Mouse (Mus musculus) embryonic facial prominence, embryonic 14.5 days (tissue): ENCODE results near the gene Cs. TPM values are rescaled to one million over a fixed set of nuclear protein-coding genes. Genes with fewer than 3 reads are reported as not detected.
A peak's percentile ranks its signal among the peaks of the same experiment; 100 is the strongest.
"Not testable (repeated sequence)": the region's sequence is repeated elsewhere in the genome, so short reads cannot be mapped to it uniquely, and the experiment has no call there.

Experiments
- ATAC-seq: fragments of 200-750 bp; cut with Nextera tagmentation; 2 replicates; pipeline ENCODE4 v1.8.0; 2017; ENCODE audit warnings: low read depth, moderate number of reproducible peaks, moderate TSS enrichment
- DNase-seq: peaks from one replicate; pipeline ENCODE4 v3.0.0-alpha.2; 2015; ENCODE audit warnings: low spot score
- H3K27ac ChIP-seq: fragments of 300-500 bp; sonication (generic); replicated peaks from 2 replicates; pipeline ENCODE4 v1.5.1; 2014; ENCODE audit warnings: low read depth, mild to moderate bottlenecking, low read length, moderate library complexity
- H3K27me3 ChIP-seq: fragments of 300-500 bp; sonication (generic); replicated peaks from 2 replicates; pipeline ENCODE4 v1.6.1; 2014; ENCODE audit warnings: low read length; ENCODE audit not compliant: control insufficient read depth, insufficient read depth
- H3K36me3 ChIP-seq: fragments of 300-500 bp; sonication (generic); 2 replicates; pipeline ENCODE4 v1.6.1; 2014; ENCODE audit warnings: low read length, mixed read lengths; ENCODE audit not compliant: control insufficient read depth, insufficient read depth
- H3K4me1 ChIP-seq: fragments of 300-500 bp; sonication (generic); 2 replicates; pipeline ENCODE4 v1.6.1; 2014; ENCODE audit warnings: antibody characterized with exemption, low read length; ENCODE audit not compliant: control insufficient read depth, insufficient read depth
- H3K4me2 ChIP-seq: fragments of 300-500 bp; sonication (generic); 2 replicates; pipeline ENCODE4 v1.6.1; 2014; ENCODE audit warnings: low read depth, mild to moderate bottlenecking, low read length, moderate library complexity, mixed read lengths
- H3K4me3 ChIP-seq: fragments of 300-500 bp; sonication (generic); 2 replicates; pipeline ENCODE4 v1.5.1; 2014; ENCODE audit warnings: low read depth, mild to moderate bottlenecking, low read length
- H3K9ac ChIP-seq: fragments of 300-500 bp; sonication (generic); 2 replicates; pipeline ENCODE4 v1.6.1; 2014; ENCODE audit warnings: low read depth, mild to moderate bottlenecking, low read length, moderate library complexity, mixed read lengths
- H3K9me3 ChIP-seq: fragments of 300-500 bp; sonication (generic); 2 replicates; pipeline ENCODE4 v1.6.1; 2016; ENCODE audit warnings: low read length; ENCODE audit not compliant: control insufficient read depth
- WGBS: fragments of 180-500 bp; shearing (Covaris S2); extraction: QIAGEN DNeasy Blood & Tissue Kit; methylation state at CpG from one replicate; pipeline ENCODE4 v1.1.7; 2014; 5-methylcytosine and 5-hydroxymethylcytosine counted together
- polyA plus RNA-seq: library from polyadenylated mRNA; unstranded; fragments of >200 nt; fragmentation: Nextera tagmentation; extraction: Ambion mirVana; gene quantifications from 2 replicates; pipeline ENCODE4 v1.2.1, GENCODE M21; 2014

Gene Cs
- polyA plus RNA-seq, 1 experiment from 2014 or later = 201 TPM

- H3K36me3 ChIP-seq = peaks cover 59% of the 10 kb centered on the region
- H3K9me3 ChIP-seq = no peaks in the 10 kb centered on the region
These were observed 14.0 kb upstream of the Cs start for GRCm38 (mm10) chr10:128323516-128323915.

GRCm38 (mm10) chr10:128326825-128327224 lies 10.7 kb upstream of the Cs start:
- H3K36me3 ChIP-seq = peaks cover 47% of the 10 kb centered on the region
- ATAC-seq = no peak

More at GRCm38 (mm10) chr10:128323516-128323915, 14.0 kb upstream of the Cs start:
- peak overlapping the region; percentile 97; the same call in 1 of the 2 replicates for H3K27ac ChIP-seq
- peaks cover 8% of the 10 kb centered on the region for H3K4me1 ChIP-seq
- 74% methylated on average over 8 of the region's 8 CpGs for WGBS
- H3K9ac ChIP-seq = peak overlapping the region; percentile 99
- DNase-seq = no peak
- no peak for ATAC-seq
- no peaks in the 10 kb centered on the region for H3K27me3 ChIP-seq
- peak overlapping the region; percentile 72 for H3K4me2 ChIP-seq
- H3K4me3 ChIP-seq = peak overlapping the region; percentile 74

GRCm38 (mm10) chr10:128327610-128328009 lies 9.9 kb upstream of the Cs start:
- no peak overlapping the region for H3K9ac ChIP-seq
- H3K4me3 ChIP-seq = no peak overlapping the region
- peaks cover 4% of the 10 kb centered on the region for H3K4me1 ChIP-seq
- H3K27me3 ChIP-seq = no peaks in the 10 kb centered on the region
- H3K9me3 ChIP-seq = no peaks in the 10 kb centered on the region
- no peak overlapping the region for H3K27ac ChIP-seq
- peaks cover 47% of the 10 kb centered on the region for H3K36me3 ChIP-seq
- H3K4me2 ChIP-seq = no peak overlapping the region
- ATAC-seq = no peak
- 89% methylated on average over 10 of the region's 10 CpGs for WGBS
- DNase-seq = no peak

More at GRCm38 (mm10) chr10:128326825-128327224, 10.7 kb upstream of the Cs start:
- Histone ChIP-seq H3K9me3 (no peaks in the 10 kb centered on the region), H3K4me2 (no peak overlapping the region), H3K27ac (no peak overlapping the region), H3K4me1 (peaks cover 4% of the 10 kb centered on the region), H3K27me3 (no peaks in the 10 kb centered on the region), H3K9ac (no peak overlapping the region), H3K4me3 (no peak overlapping the region)
- WGBS = 92% methylated on average over 8 of the region's 8 CpGs
- no peak for DNase-seq

- peaks cover 16% of the 10 kb centered on the region for H3K36me3 ChIP-seq
- not testable (repeated sequence) for ATAC-seq, H3K27ac ChIP-seq, H3K4me2 ChIP-seq, DNase-seq, H3K4me1 ChIP-seq, H3K9ac ChIP-seq, H3K9me3 ChIP-seq, H3K4me3 ChIP-seq, H3K27me3 ChIP-seq
- 77% methylated on average over 6 of the region's 6 CpGs for WGBS
These were observed 4.9 kb upstream of the Cs start for GRCm38 (mm10) chr10:128332358-128333249.

GRCm38 (mm10) chr10:128335582-128335981 lies 2.0 kb upstream of the Cs start:
- H3K4me2 ChIP-seq = no peak overlapping the region
- no peaks in the 10 kb centered on the region for H3K27me3 ChIP-seq
- 0 out of 2 replicates have a peak, but pooled peaks cover 10% of the 10 kb centered on the region for H3K4me1 ChIP-seq
- WGBS = 1% methylated on average over 4 of the region's 4 CpGs
- no peaks in the 10 kb centered on the region for H3K9me3 ChIP-seq
- no peak overlapping the region for H3K27ac ChIP-seq
- no peak overlapping the region for H3K4me3 ChIP-seq
- peak; percentile 71 for DNase-seq
- H3K36me3 ChIP-seq = no peaks in the 10 kb centered on the region
- ATAC-seq = no peak
- H3K9ac ChIP-seq = no peak overlapping the region

GRCm38 (mm10) chr10:128336195-128336594 lies 1.3 kb upstream of the Cs start:
- ATAC-seq = no peak
- H3K4me1 ChIP-seq = 0 out of 2 replicates have a peak, but pooled peaks cover 10% of the 10 kb centered on the region
- DNase-seq = no peak
- no peaks in the 10 kb centered on the region for H3K9me3 ChIP-seq
- H3K4me3 ChIP-seq = no peak overlapping the region
- no peak overlapping the region for H3K27ac ChIP-seq
- no peak overlapping the region for H3K4me2 ChIP-seq
- no peaks in the 10 kb centered on the region for H3K36me3 ChIP-seq
- H3K27me3 ChIP-seq = no peaks in the 10 kb centered on the region
- no peak overlapping the region for H3K9ac ChIP-seq
- WGBS = 97% methylated on average over 3 of the region's 3 CpGs

GRCm38 (mm10) chr10:128336597-128336996 lies 937 bp upstream of the Cs start:
- Histone ChIP-seq H3K27ac (peak overlapping the region; percentile 82), H3K4me3 (peak overlapping the region; percentile 68; the same call in 1 of the 2 replicates), H3K4me1 (0 out of 2 replicates have a peak, but pooled peaks cover 10% of the 10 kb centered on the region), H3K9ac (no peak overlapping the region), H3K4me2 (peak overlapping the region; percentile 68), H3K9me3 (no peaks in the 10 kb centered on the region), H3K36me3 (no peaks in the 10 kb centered on the region), H3K27me3 (no peaks in the 10 kb centered on the region)
- ATAC-seq (no peak), DNase-seq (no peak)
- 88% methylated on average over 3 of the region's 3 CpGs for WGBS

GRCm38 (mm10) chr10:128338415-128338814 lies 881 bp downstream of the Cs start:
- ATAC-seq = no peak
- H3K9ac ChIP-seq = peak overlapping the region; percentile 77
- H3K27ac ChIP-seq = peak overlapping the region; percentile 84; the same call in 1 of the 2 replicates
- 0 out of 2 replicates have a peak, but pooled peaks cover 10% of the 10 kb centered on the region for H3K4me1 ChIP-seq
- WGBS = 17% methylated on average over 5 of the region's 5 CpGs
- peak overlapping the region; percentile 68 for H3K4me3 ChIP-seq
- H3K9me3 ChIP-seq = no peaks in the 10 kb centered on the region
- no peaks in the 10 kb centered on the region for H3K27me3 ChIP-seq
- no peaks in the 10 kb centered on the region for H3K36me3 ChIP-seq
- peak overlapping the region; percentile 62 for H3K4me2 ChIP-seq
- DNase-seq = no peak
